Mouse (Mus musculus) midbrain, embryonic 16.5 days (tissue): Measurements from ENCODE around the gene 9430038I01Rik. TPM values are rescaled to one million over a fixed set of nuclear protein-coding genes. Genes with fewer than 3 reads are reported as not detected.
"Not testable (repeated sequence)": the region's sequence is repeated elsewhere in the genome, so short reads cannot be mapped to it uniquely, and the experiment has no call there.

Experiments
- ATAC-seq: fragments of 200-750 bp; cut with Nextera tagmentation; 2 replicates; pipeline ENCODE4 v1.8.0; 2017; ENCODE audit warnings: moderate TSS enrichment
- H3K27ac ChIP-seq: fragments of 300-500 bp; sonication (generic); 2 replicates; pipeline ENCODE4 v1.5.1; 2014; ENCODE audit warnings: mild to moderate bottlenecking, low read length, mixed read lengths
- H3K27me3 ChIP-seq: fragments of 300-500 bp; sonication (generic); 2 replicates; pipeline ENCODE4 v1.6.1; 2014; ENCODE audit warnings: low read depth, low read length, mixed read lengths; ENCODE audit not compliant: control insufficient read depth, insufficient read depth
- H3K36me3 ChIP-seq: fragments of 300-500 bp; sonication (generic); 2 replicates; pipeline ENCODE4 v1.6.1; 2014; ENCODE audit warnings: mild to moderate bottlenecking, low read length, moderate library complexity, mixed read lengths; ENCODE audit not compliant: control insufficient read depth, insufficient read depth
- H3K4me1 ChIP-seq: fragments of 300-500 bp; sonication (generic); 2 replicates; pipeline ENCODE4 v1.6.1; 2014; ENCODE audit warnings: mild to moderate bottlenecking, low read length, mixed read lengths; ENCODE audit not compliant: control insufficient read depth, insufficient read depth
- H3K4me2 ChIP-seq: fragments of 300-500 bp; sonication (generic); 2 replicates; pipeline ENCODE4 v1.6.1; 2014; ENCODE audit warnings: mild to moderate bottlenecking, low read length, mixed read lengths
- H3K4me3 ChIP-seq: fragments of 300-500 bp; sonication (generic); 2 replicates; pipeline ENCODE4 v1.5.1; 2014; ENCODE audit warnings: low read depth, mild to moderate bottlenecking, low read length, moderate library complexity, mixed read lengths
- H3K9ac ChIP-seq: fragments of 300-500 bp; sonication (generic); 2 replicates; pipeline ENCODE4 v1.6.1; 2014; ENCODE audit warnings: low read depth, low read length, mixed read lengths
- H3K9me3 ChIP-seq: fragments of 300-500 bp; sonication (generic); replicated peaks from 2 replicates; pipeline ENCODE4 v1.6.1; 2014; ENCODE audit warnings: mild to moderate bottlenecking, low read length, mixed read lengths; ENCODE audit not compliant: control insufficient read depth, poor library complexity, severe bottlenecking
- WGBS: fragments of 180-500 bp; shearing (Covaris S2); extraction: QIAGEN DNeasy Blood & Tissue Kit; methylation state at CpG from one replicate; pipeline ENCODE4 v1.1.7; 2014; 5-methylcytosine and 5-hydroxymethylcytosine counted together
- polyA plus RNA-seq: library from polyadenylated mRNA; unstranded; fragments of >200 nt; fragmentation: Nextera tagmentation; extraction: Ambion mirVana; gene quantifications from 2 replicates; pipeline ENCODE4 v1.2.1, GENCODE M21; 2015

The 9430038I01Rik gene
- polyA plus RNA-seq = 10.0 and 13.0 TPM in 2 replicates

DNA sequence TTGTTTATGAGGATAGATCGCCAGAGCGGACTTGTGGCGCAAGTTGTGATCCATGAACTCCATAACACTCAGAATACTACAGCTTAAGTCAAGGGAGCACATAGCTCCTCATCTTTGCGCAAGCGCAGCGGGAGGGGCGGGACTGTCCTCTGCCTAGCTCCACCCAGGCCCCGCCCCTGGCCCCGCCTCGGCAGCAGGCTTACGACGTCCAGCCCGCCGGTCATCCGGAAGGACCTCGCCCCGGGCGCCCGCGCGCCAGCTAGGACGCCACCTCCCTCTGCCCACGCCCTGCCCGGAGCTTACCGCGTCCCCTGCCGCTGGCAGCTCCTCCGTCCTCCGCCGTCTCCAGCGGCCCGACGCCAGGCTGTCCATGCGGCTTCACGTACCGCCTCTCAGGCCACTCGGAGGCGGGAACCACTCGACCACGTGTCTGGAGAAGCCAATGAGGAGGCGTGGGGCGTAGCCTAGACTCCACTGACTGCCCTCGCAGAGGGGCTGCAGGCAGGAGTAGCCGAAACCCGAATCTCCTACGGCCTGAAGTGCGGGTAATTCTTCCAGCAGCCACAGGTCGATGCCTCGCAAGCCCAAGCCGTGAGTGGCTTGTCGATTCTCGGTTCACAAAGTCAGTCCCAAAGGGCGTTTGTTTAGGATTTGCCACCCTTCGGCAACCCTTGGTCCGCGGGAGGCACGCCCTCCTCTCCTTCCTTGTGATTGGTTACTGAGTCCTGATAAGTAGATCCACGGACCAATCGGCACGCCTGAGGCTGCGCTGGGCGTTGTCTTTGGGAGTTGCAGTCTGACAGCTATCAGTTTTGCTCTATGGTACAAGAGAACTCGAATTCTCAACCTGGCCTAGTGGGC is at the start of gene 9430038I01Rik:
9430038I01Rik (minus strand) TSS at position 426 of the 861 bp plus-strand sequence.
- peak within 1 kb of the TSS; percentile 71 for H3K4me3 ChIP-seq
- H3K27ac ChIP-seq = peak within 1 kb of the TSS; percentile 89
- WGBS = under 1% methylated on average over 62 of the region's 63 CpGs
- peak within 1 kb of the TSS; percentile 70 for H3K4me2 ChIP-seq
- peak; percentile 100 for ATAC-seq
- H3K36me3 ChIP-seq = no peaks in the 10 kb centered on the region
- H3K4me1 ChIP-seq = peaks cover 5% of the 10 kb centered on the region
- no peaks in the 10 kb centered on the region for H3K9me3 ChIP-seq
- H3K9ac ChIP-seq = peak within 1 kb of the TSS; percentile 77
- H3K27me3 ChIP-seq = no peaks in the 10 kb centered on the region

DNA sequence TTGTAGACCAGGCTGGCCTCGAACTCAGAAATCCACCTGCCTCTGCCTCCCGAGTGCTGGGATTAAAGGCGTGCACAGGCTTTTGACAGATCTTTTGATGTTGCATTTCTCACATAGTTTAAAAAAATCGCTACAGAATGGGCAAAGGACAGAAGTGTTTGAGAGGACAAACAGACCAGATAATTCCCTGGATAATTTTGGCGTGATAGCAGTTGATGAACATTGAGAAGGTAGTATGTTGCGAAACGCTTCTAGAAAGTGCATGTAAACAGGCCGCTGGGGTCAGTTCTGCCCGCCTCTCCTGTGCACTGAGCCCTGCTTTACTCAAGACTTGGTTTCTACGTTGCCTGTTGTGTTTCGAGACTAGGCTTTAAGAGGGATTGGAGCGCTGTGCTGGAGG is 34.8 kb upstream of the 9430038I01Rik start:
- H3K36me3 ChIP-seq = peaks cover 23% of the 10 kb centered on the region
- H3K4me2 ChIP-seq = no peak overlapping the region
- no peaks in the 10 kb centered on the region for H3K9me3 ChIP-seq
- H3K4me1 ChIP-seq = no peaks in the 10 kb centered on the region; the same call in 1 of the 2 replicates
- H3K27me3 ChIP-seq = no peaks in the 10 kb centered on the region
- no peak overlapping the region for H3K9ac ChIP-seq
- no peak overlapping the region for H3K4me3 ChIP-seq
- no peak for ATAC-seq
- no peak overlapping the region for H3K27ac ChIP-seq
- 96% methylated on average over 12 of the region's 12 CpGs for WGBS

DNA sequence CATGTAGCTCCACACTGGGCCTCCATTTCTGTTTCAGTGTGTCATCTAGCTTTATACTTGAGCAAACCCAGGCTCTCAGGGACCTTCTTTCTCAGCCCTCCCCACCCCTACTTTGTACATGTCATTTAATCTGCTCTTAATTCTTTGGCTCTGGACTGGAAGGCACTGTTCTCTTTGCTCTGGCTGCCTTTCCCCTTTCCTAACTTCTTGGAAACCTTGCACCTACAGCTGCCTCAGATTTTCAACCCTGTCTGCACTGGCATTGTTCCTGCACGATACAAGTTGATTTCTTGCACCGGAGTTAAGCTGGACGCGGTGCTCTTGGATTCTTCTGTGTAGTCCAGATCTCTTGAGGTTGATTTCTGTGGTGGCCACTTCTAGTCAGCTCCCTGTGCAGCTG is 32.4 kb upstream of the 9430038I01Rik start:
- Histone ChIP-seq H3K27ac (no peak overlapping the region), H3K4me2 (no peak overlapping the region), H3K9me3 (no peaks in the 10 kb centered on the region), H3K4me1 (peaks cover 16% of the 10 kb centered on the region), H3K9ac (no peak overlapping the region), H3K36me3 (peaks cover 18% of the 10 kb centered on the region), H3K27me3 (no peaks in the 10 kb centered on the region), H3K4me3 (no peak overlapping the region)
- 93% methylated on average over 4 of the region's 4 CpGs for WGBS
- ATAC-seq = no peak

DNA sequence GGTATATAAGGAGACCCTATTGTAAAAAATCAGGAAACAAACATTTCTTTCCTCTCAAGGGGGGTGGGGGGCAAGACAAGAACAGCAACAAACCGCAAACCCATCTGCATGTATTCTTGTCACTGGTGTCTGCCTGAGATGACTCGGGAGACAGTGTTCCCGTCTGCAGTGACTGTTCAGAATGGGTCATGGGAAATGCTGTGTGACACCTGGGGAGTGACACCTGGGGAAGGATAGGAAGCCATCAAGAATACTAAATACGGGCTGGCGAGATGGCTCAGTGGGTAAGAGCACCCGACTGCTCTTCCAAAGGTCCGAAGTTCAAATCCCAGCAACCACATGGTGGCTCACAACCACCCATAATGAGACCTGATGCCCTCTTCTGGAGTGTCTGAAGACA is 28.4 kb upstream of the 9430038I01Rik start:
- Histone ChIP-seq H3K4me1 (peaks cover 20% of the 10 kb centered on the region), H3K4me3 (peak overlapping the region; percentile 100), H3K4me2 (peak overlapping the region; percentile 68)
- ATAC-seq, H3K27me3 ChIP-seq, H3K36me3 ChIP-seq, H3K27ac ChIP-seq, H3K9me3 ChIP-seq, H3K9ac ChIP-seq: not testable (repeated sequence)
- 83% methylated on average over 7 of the region's 7 CpGs for WGBS

DNA sequence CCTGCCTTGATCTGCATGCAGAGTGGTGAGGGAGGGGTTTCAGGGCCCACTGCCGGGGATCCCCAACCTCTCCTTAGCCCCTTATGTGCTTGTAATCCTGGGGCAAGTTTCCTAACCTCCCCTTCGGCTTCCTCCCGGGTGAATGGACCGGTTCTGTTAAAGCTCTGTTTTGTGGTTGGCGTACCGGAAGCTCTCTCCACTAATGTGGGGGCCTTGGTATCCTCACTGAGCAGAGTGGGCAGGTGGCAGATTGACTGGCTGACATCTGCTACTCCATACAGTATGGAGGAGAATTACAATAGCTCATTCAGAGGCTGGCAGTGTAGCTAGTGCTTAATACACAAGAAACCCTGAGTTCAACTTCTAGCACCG is 27.6 kb upstream of the 9430038I01Rik start:
- peaks cover 20% of the 10 kb centered on the region for H3K4me1 ChIP-seq
- peak overlapping the region; percentile 94 for H3K9ac ChIP-seq
- H3K4me2 ChIP-seq = peak overlapping the region; percentile 68
- H3K27ac ChIP-seq = peak overlapping the region; percentile 87
- no peaks in the 10 kb centered on the region for H3K36me3 ChIP-seq
- no peaks in the 10 kb centered on the region for H3K27me3 ChIP-seq
- 2% methylated on average over 7 of the region's 7 CpGs for WGBS
- ATAC-seq = peak; percentile 46; the same call in 1 of the 2 replicates
- H3K4me3 ChIP-seq = peak overlapping the region; percentile 100
- no peaks in the 10 kb centered on the region for H3K9me3 ChIP-seq

DNA sequence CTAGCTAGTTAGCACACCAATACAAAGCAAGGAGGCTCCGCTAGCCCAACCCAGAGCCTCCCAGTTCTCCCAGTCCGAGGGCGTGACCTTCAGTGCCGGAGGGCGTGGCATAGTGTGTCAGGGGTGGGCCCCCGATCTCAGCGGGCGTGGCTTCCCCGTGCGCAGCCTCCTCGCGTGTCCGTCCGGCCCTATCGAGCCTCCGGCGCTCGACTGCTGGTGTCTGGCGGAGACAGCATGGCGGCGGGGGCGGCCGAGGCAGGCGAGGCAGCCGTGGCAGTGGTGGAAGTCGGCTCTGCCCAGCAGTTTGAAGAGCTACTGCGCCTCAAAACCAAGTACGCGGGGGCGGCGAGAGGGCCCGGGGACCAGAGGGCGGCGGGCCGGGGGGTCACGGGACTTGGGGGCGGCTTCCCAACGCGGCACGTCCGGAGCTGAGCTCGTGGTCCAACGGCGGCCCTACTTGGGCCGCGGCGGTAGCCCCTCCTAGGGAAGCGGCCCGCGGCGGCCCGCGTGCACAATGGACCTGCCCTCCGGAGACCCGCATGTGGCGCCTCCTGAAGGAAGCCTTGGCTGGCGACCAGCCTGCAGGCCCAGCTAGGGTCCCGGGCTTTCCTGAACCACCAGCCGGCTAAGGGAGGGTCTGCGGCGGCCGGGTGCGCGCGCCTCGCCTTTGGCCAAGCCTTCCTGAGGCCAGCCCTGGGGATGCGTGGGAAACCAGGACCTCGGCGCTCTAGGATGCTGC is 27.0 kb upstream of the 9430038I01Rik start, which contains the start of gene Glrx3:
Glrx3 (plus strand) TSS at position 175 of the 739 bp plus-strand sequence.
- Histone ChIP-seq H3K4me1 (peaks cover 20% of the 10 kb centered on the region), H3K27ac (peak within 1 kb of the TSS; percentile 87), H3K4me3 (peak within 1 kb of the TSS; percentile 100), H3K9me3 (no peaks in the 10 kb centered on the region), H3K36me3 (no peaks in the 10 kb centered on the region), H3K9ac (peak within 1 kb of the TSS; percentile 94), H3K4me2 (peak within 1 kb of the TSS; percentile 69), H3K27me3 (no peaks in the 10 kb centered on the region)
- WGBS = under 1% methylated on average over 55 of the region's 69 CpGs
- ATAC-seq = peak; percentile 95

DNA sequence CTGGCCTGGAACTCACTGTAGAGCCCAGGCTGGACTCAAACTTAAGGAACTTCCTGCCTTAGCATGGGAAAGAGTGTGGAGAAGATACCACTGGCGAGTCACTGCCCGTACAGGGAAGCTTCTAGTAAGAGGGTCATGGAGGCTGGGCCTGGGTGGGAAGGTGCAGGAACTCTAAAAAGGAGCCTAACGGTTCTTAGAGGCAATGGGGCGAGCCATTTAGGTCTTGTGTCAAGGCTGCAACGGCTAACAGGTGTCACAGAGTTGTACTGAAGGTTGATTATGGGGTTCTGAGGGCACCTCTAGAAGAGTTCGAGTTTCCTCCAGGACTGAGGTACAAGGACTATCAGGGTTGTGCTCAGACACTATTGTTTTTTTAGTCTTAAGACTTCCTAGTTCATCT is 26.3 kb upstream of the 9430038I01Rik start:
- no peaks in the 10 kb centered on the region for H3K36me3 ChIP-seq
- H3K27ac ChIP-seq = peak overlapping the region; percentile 87; the same call in 1 of the 2 replicates
- 78% methylated on average over 6 of the region's 6 CpGs for whole genome bisulfite sequencing
- no peaks in the 10 kb centered on the region for H3K9me3 ChIP-seq
- peak; percentile 33 for ATAC-seq
- H3K27me3 ChIP-seq = no peaks in the 10 kb centered on the region
- peaks cover 20% of the 10 kb centered on the region for H3K4me1 ChIP-seq
- H3K4me2 ChIP-seq = peak overlapping the region; percentile 69
- peak overlapping the region; percentile 100 for H3K4me3 ChIP-seq
- H3K9ac ChIP-seq = peak overlapping the region; percentile 94; the same call in 1 of the 2 replicates

DNA sequence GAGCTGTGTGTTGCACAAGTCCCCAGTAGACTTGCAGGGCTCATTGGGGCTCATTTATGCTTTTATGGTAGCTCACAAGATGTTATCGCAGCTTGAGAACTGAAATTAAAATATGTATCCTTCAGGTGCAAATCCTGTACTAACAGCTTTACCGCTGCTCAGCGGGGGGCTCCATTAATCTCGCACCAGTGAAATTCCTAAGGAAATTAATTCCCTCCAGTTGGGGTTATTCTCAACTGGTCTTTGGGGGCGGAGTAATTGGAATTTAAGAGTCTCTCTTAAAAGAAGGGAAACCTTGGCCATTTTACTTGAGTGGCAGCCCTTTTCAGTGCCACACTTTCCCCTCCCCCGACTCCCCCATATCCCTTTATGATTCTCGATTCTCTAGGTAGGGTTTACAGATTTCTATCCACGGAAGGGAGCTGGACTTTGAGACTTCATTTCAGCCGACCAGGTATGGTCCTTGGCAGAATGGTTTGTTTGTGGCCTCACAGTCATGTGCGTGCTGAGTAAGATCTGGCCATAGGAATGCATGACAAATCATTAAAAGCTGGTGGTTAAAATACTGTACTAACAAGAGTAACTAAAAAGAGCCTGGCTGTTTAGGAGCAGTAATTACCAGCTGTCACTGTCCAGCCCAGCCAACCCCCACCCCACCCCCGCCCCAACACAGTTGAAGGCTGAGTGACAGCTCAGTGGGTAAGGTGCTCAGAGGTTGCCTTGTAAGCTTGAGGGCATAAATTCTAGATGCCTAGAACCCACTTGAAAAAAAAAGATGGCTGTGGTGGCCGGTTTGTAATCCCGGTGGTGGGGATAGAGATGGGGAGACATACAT is 21.4 kb upstream of the 9430038I01Rik start:
- Histone ChIP-seq H3K9me3 (no peaks in the 10 kb centered on the region), H3K27me3 (no peaks in the 10 kb centered on the region), H3K27ac (no peak overlapping the region), H3K4me3 (no peak overlapping the region), H3K36me3 (no peaks in the 10 kb centered on the region), H3K9ac (no peak overlapping the region), H3K4me1 (peaks cover 1% of the 10 kb centered on the region; the same call in 1 of the 2 replicates), H3K4me2 (no peak overlapping the region)
- ATAC-seq = no peak
- 35% methylated on average over 13 of the region's 13 CpGs for WGBS
